Mouse (Mus musculus): ENCODE measurements at regions not wholly inside any gene's neighbourhood (a gene's known extent, or its start where the extent isn't known, plus 50 kb on each side); places are given as distances from the start of the nearest gene placed in this dataset.

DNA sequence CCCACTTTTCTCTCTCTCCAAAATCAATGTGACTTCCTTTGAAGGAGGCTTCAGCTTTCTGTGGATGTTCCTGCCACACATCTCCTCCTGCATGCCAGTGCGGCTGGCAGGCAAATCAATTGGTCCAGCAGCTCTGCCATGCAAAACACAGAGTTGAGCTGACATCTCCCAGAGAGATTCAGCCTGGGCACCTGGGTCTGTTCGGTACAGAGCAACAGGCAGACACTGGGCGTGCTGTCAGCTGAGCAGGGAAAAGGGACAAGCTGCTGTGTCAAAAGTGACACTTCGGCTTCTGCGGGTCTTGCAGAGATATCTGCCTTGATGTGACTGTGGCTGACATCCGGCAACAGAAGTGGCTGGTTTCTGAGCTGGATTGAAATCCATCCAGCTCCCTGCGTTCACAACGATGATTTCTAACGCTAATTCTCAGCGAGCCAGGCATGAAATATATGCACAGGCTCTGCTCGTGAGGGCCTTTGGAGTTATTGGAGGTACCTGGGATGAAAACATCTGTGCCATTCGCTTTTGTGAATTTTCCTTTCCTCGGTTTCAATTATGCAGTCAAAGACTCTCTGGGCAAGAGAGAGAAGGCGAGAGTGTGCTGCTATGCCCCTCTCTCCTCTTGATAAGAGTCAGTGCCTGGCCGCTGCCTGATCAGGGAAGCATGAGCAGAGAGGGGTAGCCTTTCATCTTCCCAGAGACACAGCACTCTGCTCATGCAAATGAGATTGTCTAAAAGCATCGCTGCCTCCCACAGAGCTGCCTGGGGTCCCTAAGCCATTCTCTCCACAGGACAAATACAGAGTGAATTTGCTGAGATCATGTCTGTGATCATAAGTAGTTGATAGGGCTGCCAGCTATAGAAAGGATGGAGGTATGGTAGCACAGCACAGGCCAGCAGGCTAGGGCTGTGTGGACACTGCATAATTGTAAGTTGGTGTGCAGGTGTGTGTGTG, 295.4 kb upstream of the Myt1l start:
- TF ChIP-seq POLR2A (IDR thresholded peaks at IDR 0.05; ENCODE audit: extremely low read depth, insufficient read depth, low read length): no peak
- TF ChIP-seq CTCF (IDR thresholded peaks at IDR 0.05; ENCODE audit: low read depth, low read length): no peak
- Histone ChIP-seq H3K79me2 (ENCODE audit: control insufficient read depth, insufficient read depth, low read length) (no peaks in the 10 kb centered on the region), H3K36me3 (ENCODE audit: control insufficient read depth, insufficient read depth, low read length) (no peaks in the 10 kb centered on the region), H3K9ac (ENCODE audit: low read depth, low read length) (no peak overlapping the region), H3K4me1 (ENCODE audit: control insufficient read depth, insufficient read depth, low read length) (no peaks in the 10 kb centered on the region), H3K27me3 (ENCODE audit: control insufficient read depth, insufficient read depth, low read length) (no peaks in the 10 kb centered on the region), H3K27ac (replicated peaks; ENCODE audit: insufficient read depth, low read depth, low read length) (no peak overlapping the region), H3K4me3 (ENCODE audit: insufficient read depth, low read depth, low read length) (no peak overlapping the region)
- DNase-seq (ENCODE audit: extremely low read depth, low read depth, low spot score): no peak
- WGBS: 43% methylated on average over 16 of the region's 16 CpGs

DNA sequence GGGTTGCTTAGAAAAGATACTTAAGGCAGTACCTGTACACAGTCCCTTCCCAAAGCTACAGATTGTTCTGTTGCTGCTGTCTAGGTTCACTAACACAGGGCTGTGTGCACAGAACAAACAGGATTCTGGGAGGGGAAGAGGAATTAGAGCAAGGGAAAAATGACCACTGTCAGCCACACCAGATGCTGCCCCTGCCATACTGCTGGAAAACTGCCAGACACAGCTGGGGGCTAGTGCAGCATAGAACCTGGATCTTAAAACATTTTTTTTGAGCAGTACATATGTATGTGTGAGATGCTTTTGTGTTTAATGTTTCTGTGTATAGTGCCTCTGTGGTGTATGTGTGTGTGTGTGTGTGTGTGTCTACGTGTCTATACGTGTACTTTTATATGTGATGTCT, 291.7 kb upstream of the Myt1l start:
- TF ChIP-seq CTCF (IDR thresholded peaks at IDR 0.05; ENCODE audit: low read depth, low read length) (no peak), POLR2A (IDR thresholded peaks at IDR 0.05; ENCODE audit: extremely low read depth, insufficient read depth, low read length) (no peak)
- no peaks in the 10 kb centered on the region for H3K4me1 ChIP-seq (ENCODE audit: control insufficient read depth, insufficient read depth, low read length)
- H3K36me3 ChIP-seq (ENCODE audit: control insufficient read depth, insufficient read depth, low read length): no peaks in the 10 kb centered on the region
- H3K4me3 ChIP-seq (ENCODE audit: insufficient read depth, low read depth, low read length): no peak overlapping the region
- H3K79me2 ChIP-seq (ENCODE audit: control insufficient read depth, insufficient read depth, low read length): no peaks in the 10 kb centered on the region
- WGBS: 89% methylated on average over 2 of the region's 2 CpGs
- no peaks in the 10 kb centered on the region for H3K27me3 ChIP-seq (ENCODE audit: control insufficient read depth, insufficient read depth, low read length)
- no peak overlapping the region for H3K9ac ChIP-seq (ENCODE audit: low read depth, low read length)
- no peak for DNase-seq (ENCODE audit: extremely low read depth, low read depth, low spot score)
- no peak overlapping the region for H3K27ac ChIP-seq (replicated peaks; ENCODE audit: insufficient read depth, low read depth, low read length)

GRCm38 (mm10) chr12:29237516-29237915, 290.7 kb upstream of the Myt1l start:
- WGBS: 58% methylated on average over 5 of the region's 5 CpGs
- H3K4me1 ChIP-seq (ENCODE audit: control insufficient read depth, insufficient read depth, low read length): no peaks in the 10 kb centered on the region
- TF ChIP-seq CTCF (IDR thresholded peaks at IDR 0.05; ENCODE audit: low read depth, low read length) (no peak), POLR2A (IDR thresholded peaks at IDR 0.05; ENCODE audit: extremely low read depth, insufficient read depth, low read length) (no peak)
- no peak overlapping the region for H3K27ac ChIP-seq (replicated peaks; ENCODE audit: insufficient read depth, low read depth, low read length)
- no peaks in the 10 kb centered on the region for H3K79me2 ChIP-seq (ENCODE audit: control insufficient read depth, insufficient read depth, low read length)
- no peak overlapping the region for H3K4me3 ChIP-seq (ENCODE audit: insufficient read depth, low read depth, low read length)
- no peaks in the 10 kb centered on the region for H3K27me3 ChIP-seq (ENCODE audit: control insufficient read depth, insufficient read depth, low read length)
- H3K9ac ChIP-seq (ENCODE audit: low read depth, low read length): no peak overlapping the region
- H3K36me3 ChIP-seq (ENCODE audit: control insufficient read depth, insufficient read depth, low read length): no peaks in the 10 kb centered on the region
- no peak for DNase-seq (ENCODE audit: extremely low read depth, low read depth, low spot score)

GRCm38 (mm10) chr12:29239482-29239881, 288.7 kb upstream of the Myt1l start:
- no peaks in the 10 kb centered on the region for H3K4me1 ChIP-seq (ENCODE audit: control insufficient read depth, insufficient read depth, low read length)
- no peak overlapping the region for H3K27ac ChIP-seq (replicated peaks; ENCODE audit: insufficient read depth, low read depth, low read length)
- H3K27me3 ChIP-seq (ENCODE audit: control insufficient read depth, insufficient read depth, low read length): no peaks in the 10 kb centered on the region
- TF ChIP-seq CTCF (IDR thresholded peaks at IDR 0.05; ENCODE audit: low read depth, low read length): no peak
- TF ChIP-seq POLR2A (IDR thresholded peaks at IDR 0.05; ENCODE audit: extremely low read depth, insufficient read depth, low read length): no peak
- WGBS: 57% methylated on average over 3 of the region's 3 CpGs
- no peak for DNase-seq (ENCODE audit: extremely low read depth, low read depth, low spot score)
- H3K79me2 ChIP-seq (ENCODE audit: control insufficient read depth, insufficient read depth, low read length): no peaks in the 10 kb centered on the region
- H3K36me3 ChIP-seq (ENCODE audit: control insufficient read depth, insufficient read depth, low read length): no peaks in the 10 kb centered on the region
- H3K9ac ChIP-seq (ENCODE audit: low read depth, low read length): no peak overlapping the region
- H3K4me3 ChIP-seq (ENCODE audit: insufficient read depth, low read depth, low read length): no peak overlapping the region

DNA sequence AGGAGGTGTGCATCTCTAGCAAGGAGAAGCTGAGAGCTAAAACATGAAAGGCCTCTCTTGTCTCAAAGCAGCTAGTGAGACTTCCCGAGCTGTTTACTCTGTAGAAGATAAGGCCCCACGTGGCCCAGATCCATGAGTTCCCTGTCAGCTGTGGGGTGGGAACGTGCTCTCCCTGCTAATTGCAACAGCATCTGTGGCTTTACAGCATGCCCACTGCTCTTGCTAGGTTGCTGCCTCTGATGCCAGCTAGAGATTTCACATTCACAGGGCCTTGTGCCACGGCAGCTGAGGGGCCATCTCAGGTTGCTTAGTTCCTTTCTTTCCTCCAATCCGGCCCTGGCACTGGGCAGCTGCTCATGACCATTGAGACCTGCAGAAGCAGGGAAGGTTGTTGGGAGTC, 288.2 kb upstream of the Myt1l start:
- no peak overlapping the region for H3K9ac ChIP-seq (ENCODE audit: low read depth, low read length)
- no peaks in the 10 kb centered on the region for H3K79me2 ChIP-seq (ENCODE audit: control insufficient read depth, insufficient read depth, low read length)
- H3K4me3 ChIP-seq (ENCODE audit: insufficient read depth, low read depth, low read length): no peak overlapping the region
- no peak for TF ChIP-seq CTCF (IDR thresholded peaks at IDR 0.05; ENCODE audit: low read depth, low read length)
- no peak for TF ChIP-seq POLR2A (IDR thresholded peaks at IDR 0.05; ENCODE audit: extremely low read depth, insufficient read depth, low read length)
- 17% methylated on average over 5 of the region's 5 CpGs for WGBS
- no peaks in the 10 kb centered on the region for H3K27me3 ChIP-seq (ENCODE audit: control insufficient read depth, insufficient read depth, low read length)
- no peaks in the 10 kb centered on the region for H3K4me1 ChIP-seq (ENCODE audit: control insufficient read depth, insufficient read depth, low read length)
- DNase-seq (ENCODE audit: extremely low read depth, low read depth, low spot score): no peak
- H3K36me3 ChIP-seq (ENCODE audit: control insufficient read depth, insufficient read depth, low read length): no peaks in the 10 kb centered on the region
- no peak overlapping the region for H3K27ac ChIP-seq (replicated peaks; ENCODE audit: insufficient read depth, low read depth, low read length)

GRCm38 (mm10) chr12:29243087-29243486, 285.1 kb upstream of the Myt1l start:
- Histone ChIP-seq H3K36me3 (ENCODE audit: control insufficient read depth, insufficient read depth, low read length) (no peaks in the 10 kb centered on the region), H3K9ac (ENCODE audit: low read depth, low read length) (no peak overlapping the region), H3K27me3 (ENCODE audit: control insufficient read depth, insufficient read depth, low read length) (no peaks in the 10 kb centered on the region), H3K4me3 (ENCODE audit: insufficient read depth, low read depth, low read length) (no peak overlapping the region), H3K79me2 (ENCODE audit: control insufficient read depth, insufficient read depth, low read length) (no peaks in the 10 kb centered on the region), H3K27ac (replicated peaks; ENCODE audit: insufficient read depth, low read depth, low read length) (no peak overlapping the region), H3K4me1 (ENCODE audit: control insufficient read depth, insufficient read depth, low read length) (no peaks in the 10 kb centered on the region)
- DNase-seq (ENCODE audit: extremely low read depth, low read depth, low spot score): no peak
- TF ChIP-seq CTCF (IDR thresholded peaks at IDR 0.05; ENCODE audit: low read depth, low read length) (no peak), POLR2A (IDR thresholded peaks at IDR 0.05; ENCODE audit: extremely low read depth, insufficient read depth, low read length) (no peak)
- 80% methylated on average over 5 of the region's 5 CpGs for WGBS

Data from liver, adult 2 months (tissue).